ENCODE assay signal across 8 mouse cellular contexts in the genomic region with DNA sequence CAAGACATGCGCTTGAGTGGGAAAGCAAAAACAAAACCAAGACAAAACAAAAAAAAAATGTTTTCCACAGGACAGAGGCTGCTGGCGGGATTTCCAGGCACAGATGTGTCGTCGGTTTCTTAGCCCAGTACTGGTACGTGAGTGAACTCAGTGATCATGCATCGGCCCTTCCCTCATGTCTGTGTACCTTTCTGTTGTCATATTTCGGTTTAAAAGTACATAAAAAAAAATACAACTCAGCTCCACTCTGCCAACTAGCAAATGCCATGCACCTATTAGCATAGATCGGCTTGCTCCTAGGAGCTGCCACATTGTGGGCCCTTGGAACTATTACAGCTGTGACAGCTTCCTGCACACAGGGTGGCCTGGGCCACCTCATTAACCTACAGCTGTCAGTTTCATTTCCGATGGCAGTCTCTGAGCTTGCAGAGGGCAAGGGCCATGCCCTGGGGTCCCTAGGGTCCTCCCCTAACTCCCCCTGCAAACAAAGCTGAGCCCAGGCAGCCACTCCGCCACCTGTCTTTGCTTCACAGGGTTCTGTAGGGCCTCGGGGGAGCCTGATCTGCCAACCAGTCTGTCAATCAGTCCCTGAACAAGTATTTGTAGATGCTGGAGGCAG. TPM values are rescaled to one million over a fixed set of nuclear protein-coding genes. Genes with fewer than 3 reads are reported as not detected.
DNase-seq lines count a peak whose midpoint lies in the region; ATAC-seq lines count a peak whose summit lies in the region.

No protein-coding gene starts in this region.

- DNase-seq in liver, embryonic 11.5 days (ENCODE audit: low spot score): no peak
- DNase-seq in embryonic facial prominence, embryonic 10.5 days (ENCODE audit: low spot score): peak; percentile 88
- peak; percentile 66 for DNase-seq in limb, embryonic 10.5 days (ENCODE audit: low spot score)
- peak; percentile 76 for DNase-seq in retina, postnatal 1 day
- DNase-seq in urinary bladder, postnatal 14 days (ENCODE audit: low spot score): no peak
- DNase-seq in kidney, adult 18-20 months: no peak
- no peak for DNase-seq in kidney, adult 8-10 months

- H3K36me3 ChIP-seq in liver, embryonic 16.5 days (ENCODE audit: control insufficient read depth, insufficient read depth): no peaks in the 10 kb centered on the region
- no peaks in the 10 kb centered on the region for H3K36me3 ChIP-seq in liver, embryonic 11.5 days (ENCODE audit: control insufficient read depth, insufficient read depth, low read length)
- peaks cover 2% of the 10 kb centered on the region; the same call in 1 of the 2 replicates for H3K36me3 ChIP-seq in embryonic facial prominence, embryonic 10.5 days (replicated peaks)
- H3K36me3 ChIP-seq in limb, embryonic 10.5 days: no peaks in the 10 kb centered on the region

- no peak overlapping the region for H3K9ac ChIP-seq in liver, embryonic 16.5 days (ENCODE audit: low read depth, low read length)
- no peak overlapping the region for H3K9ac ChIP-seq in liver, embryonic 11.5 days (ENCODE audit: low read depth, low read length)

- H3K27ac ChIP-seq in liver, embryonic 16.5 days (ENCODE audit: low read length): no peak overlapping the region
- no peak overlapping the region for H3K27ac ChIP-seq in liver, embryonic 11.5 days (ENCODE audit: low read depth, low read length)
- no peak overlapping the region; the same call in 1 of the 2 replicates for H3K27ac ChIP-seq in embryonic facial prominence, embryonic 10.5 days (replicated peaks)
- peak overlapping the region; percentile 37 for H3K27ac ChIP-seq in limb, embryonic 10.5 days

- H3K4me3 ChIP-seq in liver, embryonic 16.5 days (ENCODE audit: low read depth, low read length): no peak overlapping the region
- no peak overlapping the region for H3K4me3 ChIP-seq in liver, embryonic 11.5 days (ENCODE audit: low read depth, low read length)
- H3K4me3 ChIP-seq in embryonic facial prominence, embryonic 10.5 days: 0 out of 2 replicates have a peak overlapping the region, but pooled peaks have one; percentile 12
- H3K4me3 ChIP-seq in limb, embryonic 10.5 days: no peak overlapping the region

- no peak overlapping the region for H3K4me2 ChIP-seq in liver, embryonic 16.5 days (ENCODE audit: low read depth, low read length)
- H3K4me2 ChIP-seq in liver, embryonic 11.5 days: no peak overlapping the region

- H3K27me3 ChIP-seq in liver, embryonic 16.5 days (ENCODE audit: control insufficient read depth, insufficient read depth, low read depth, low read length): no peaks in the 10 kb centered on the region
- no peaks in the 10 kb centered on the region for H3K27me3 ChIP-seq in liver, embryonic 11.5 days (replicated peaks; ENCODE audit: control insufficient read depth, insufficient read depth, low read length)
- H3K27me3 ChIP-seq in embryonic facial prominence, embryonic 10.5 days (replicated peaks; ENCODE audit: low read depth, poor library complexity, severe bottlenecking): peaks cover 93% of the 10 kb centered on the region
- peaks cover 74% of the 10 kb centered on the region for H3K27me3 ChIP-seq in limb, embryonic 10.5 days (ENCODE audit: low read depth, poor library complexity, severe bottlenecking)

- peak; percentile 30 for ATAC-seq in liver, embryonic 16.5 days (ENCODE audit: low read depth)
- ATAC-seq in liver, embryonic 11.5 days (replicated peaks; ENCODE audit: low FRiP score): no peak

- no peaks in the 10 kb centered on the region for H3K4me1 ChIP-seq in liver, embryonic 16.5 days (ENCODE audit: control insufficient read depth, low read depth, low read length)
- H3K4me1 ChIP-seq in liver, embryonic 11.5 days (replicated peaks; ENCODE audit: control insufficient read depth, insufficient read depth, low read length): no peaks in the 10 kb centered on the region
- H3K4me1 ChIP-seq in embryonic facial prominence, embryonic 10.5 days: peaks cover 67% of the 10 kb centered on the region
- peaks cover 76% of the 10 kb centered on the region for H3K4me1 ChIP-seq in limb, embryonic 10.5 days

- WGBS in liver, embryonic 16.5 days (ENCODE audit: insufficient replicate concordance): 55% methylated on average over 11 of the region's 11 CpGs
- 69% methylated on average over 11 of the region's 11 CpGs for WGBS in liver, embryonic 11.5 days
- WGBS in embryonic facial prominence, embryonic 10.5 days: 30% methylated on average over 11 of the region's 11 CpGs
- WGBS in limb, embryonic 10.5 days: 52% methylated on average over 11 of the region's 11 CpGs

- H3K9me3 ChIP-seq in liver, embryonic 16.5 days (replicated peaks; ENCODE audit: control insufficient read depth, low read length): no peaks in the 10 kb centered on the region
- no peaks in the 10 kb centered on the region for H3K9me3 ChIP-seq in liver, embryonic 11.5 days (ENCODE audit: control insufficient read depth, low read length)
- peaks cover 4% of the 10 kb centered on the region for H3K9me3 ChIP-seq in embryonic facial prominence, embryonic 10.5 days
- no peaks in the 10 kb centered on the region for H3K9me3 ChIP-seq in limb, embryonic 10.5 days (replicated peaks)

RNA-seq across cellular contexts. Expression of a gene that starts 33.5 kb away (rescaled TPM):
- 1.1 and 1.2 TPM in 2 replicates for polyA plus RNA-seq in liver, embryonic 16.5 days (2015; fragmentation: Nextera tagmentation; extraction: Ambion mirVana)
- polyA plus RNA-seq in liver, embryonic 11.5 days (2014; fragmentation: Nextera tagmentation; extraction: Ambion mirVana): 3.4 and 4.1 TPM in 2 replicates
- polyA plus RNA-seq in embryonic facial prominence, embryonic 10.5 days (2016; fragmentation: Nextera tagmentation; extraction: Ambion mirVana): 3.2 and 3.6 TPM in 2 replicates
- polyA plus RNA-seq in limb, embryonic 10.5 days (2016; fragmentation: Nextera tagmentation; extraction: Ambion mirVana): 2.3 and 2.8 TPM in 2 replicates

Comparison
In these comparisons a context has a peak if more than half of its experiments do, and no peak if none do; other contexts are left out.
1. DNase-seq: peak in embryonic facial prominence, embryonic 10.5 days (single experiment), limb, embryonic 10.5 days (single experiment) and retina, postnatal 1 day (single experiment); none in liver, embryonic 11.5 days (single experiment), urinary bladder, postnatal 14 days (single experiment), kidney, adult 18-20 months (single experiment) and kidney, adult 8-10 months (0 of 2).